Mouse (Mus musculus) lung, postnatal 10 days (tissue): ENCODE data around the gene Lemd1.
"Not testable (repeated sequence)": the region's sequence is repeated elsewhere in the genome, so short reads cannot be mapped to it uniquely, and the experiment has no call there.

Source experiments
- DNase-seq: peaks from one replicate; pipeline ENCODE4 v3.0.0; 2021

Lemd1 gene

DNA sequence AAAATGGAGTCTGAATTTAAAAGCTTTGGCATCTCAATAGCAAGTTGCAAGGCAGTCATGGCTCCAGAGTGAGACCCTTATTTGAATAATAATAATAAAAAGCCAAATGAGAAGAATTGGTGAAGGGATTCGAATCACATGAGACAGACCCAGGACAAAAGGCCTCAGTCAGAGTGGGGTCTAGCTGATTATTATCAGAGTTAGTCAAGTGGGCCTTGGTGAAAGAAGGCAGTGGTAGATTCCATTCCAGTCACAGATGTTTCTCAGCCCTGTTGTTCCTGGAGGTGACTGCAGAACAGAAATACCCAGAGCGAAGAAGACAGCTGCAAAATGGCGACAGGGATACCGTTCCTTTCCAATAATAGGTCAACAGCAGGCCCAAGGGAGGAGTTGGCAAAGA lies 72.4 kb downstream of the Lemd1 start:
- no peak for DNase-seq

DNA sequence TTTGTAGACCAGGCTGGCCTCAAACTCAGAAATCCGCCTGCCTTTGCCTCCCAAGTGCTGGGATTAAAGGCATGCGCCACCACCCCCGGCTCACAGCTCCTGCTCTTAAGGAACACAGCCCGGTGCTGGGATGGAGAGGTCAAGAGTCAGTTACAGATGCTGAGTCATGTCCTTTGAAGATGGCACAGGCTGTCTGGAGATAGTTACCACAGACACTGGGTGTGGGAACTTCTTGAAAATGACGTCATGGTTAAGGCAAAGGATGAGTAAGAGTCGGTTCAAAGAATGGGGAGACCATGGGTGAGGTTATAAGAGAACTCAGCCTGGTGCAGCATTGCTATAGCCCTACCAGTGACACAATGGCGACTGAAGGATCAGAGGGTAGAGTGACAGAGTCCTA lies 73.3 kb downstream of the Lemd1 start:
- DNase-seq = no peak

DNA sequence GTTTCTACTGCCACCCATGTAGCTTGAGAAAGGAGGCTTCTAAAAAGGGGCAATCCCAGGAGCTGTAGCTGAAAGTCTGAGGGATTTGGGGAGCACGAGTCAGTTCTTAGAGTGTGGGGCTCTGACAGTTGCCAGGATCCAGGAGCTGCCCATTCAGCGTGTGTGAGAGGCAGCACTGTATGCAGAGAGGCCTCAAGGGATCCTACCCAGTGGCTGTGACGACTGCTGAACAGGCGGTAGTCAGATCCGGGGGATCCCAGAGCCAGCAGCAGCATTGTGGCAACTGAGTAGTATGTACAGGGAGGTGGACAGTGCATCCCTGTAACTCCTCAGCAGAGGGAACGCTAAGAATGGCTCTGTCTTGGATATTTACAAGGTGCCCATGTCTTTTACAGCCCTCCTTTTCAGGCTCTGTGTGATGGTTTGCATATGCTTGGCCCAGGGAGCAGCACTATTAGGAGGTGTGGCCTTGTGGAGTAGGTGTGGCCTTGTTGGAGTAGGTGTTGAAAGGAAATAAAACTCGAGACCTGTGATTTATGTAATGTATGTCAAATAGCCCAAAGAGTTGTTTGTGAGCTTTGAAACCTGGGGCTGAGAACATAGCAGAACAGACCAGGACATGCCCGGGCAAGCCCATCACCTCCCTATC lies 74.1 kb downstream of the Lemd1 start:
- DNase-seq = peak; percentile 66

DNA sequence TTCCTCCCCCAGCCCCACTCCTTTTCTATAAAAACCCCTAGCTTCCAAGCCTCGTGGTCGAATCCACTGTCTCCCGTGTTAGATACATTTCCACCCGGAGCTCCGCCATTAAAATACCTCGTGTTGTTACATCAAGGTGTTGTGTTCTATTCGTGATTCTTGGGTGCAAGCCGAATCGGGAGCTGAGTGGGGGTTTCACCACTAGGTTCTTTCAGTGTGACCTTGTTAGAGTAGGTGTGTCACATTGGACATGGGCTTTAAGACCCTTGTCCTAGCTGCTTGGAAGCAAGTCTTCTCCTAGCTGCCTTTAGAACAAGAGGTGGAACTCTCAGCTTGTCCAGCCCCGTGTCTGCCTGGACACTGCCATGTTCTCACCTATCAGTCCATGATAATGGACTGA lies 74.7 kb downstream of the Lemd1 start:
- no peak for DNase-seq

DNA sequence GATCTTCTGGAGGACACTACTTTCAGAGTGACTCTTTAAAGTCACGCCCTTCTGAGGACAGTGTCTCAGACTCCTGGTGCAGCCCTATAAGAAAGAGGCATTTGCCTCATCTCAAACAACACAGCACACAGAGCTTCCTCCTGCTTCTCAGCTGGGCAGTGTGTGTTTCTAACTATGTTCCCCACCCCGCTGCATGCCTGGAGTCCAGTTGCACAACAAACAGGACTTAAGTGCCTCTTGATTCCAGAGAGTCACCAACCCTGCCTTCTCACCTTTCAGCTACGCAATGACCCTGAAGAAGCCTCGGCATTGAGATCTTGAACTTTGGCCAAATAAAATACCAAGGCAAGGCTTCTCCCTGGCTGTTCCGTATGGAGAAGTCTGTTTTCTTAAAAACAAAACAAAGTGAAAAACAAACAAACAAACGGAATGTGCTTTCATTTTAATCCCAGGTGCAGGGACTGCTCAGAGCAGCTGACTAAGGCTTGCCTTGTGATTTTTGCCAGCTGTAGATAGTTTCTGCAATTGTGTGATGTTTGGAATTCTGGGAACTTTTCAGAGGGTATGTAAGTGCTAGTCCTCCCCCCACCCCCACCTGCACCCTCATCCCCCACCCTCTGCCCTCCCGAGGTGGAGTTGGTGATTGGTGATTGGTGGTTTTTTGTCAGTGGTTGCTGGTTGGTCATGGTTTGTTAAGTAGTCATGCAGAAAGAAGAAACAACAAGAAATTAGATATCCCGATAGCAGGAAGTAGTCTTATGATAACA lies 75.7 kb downstream of the Lemd1 start:
- DNase-seq = peak; percentile 69

DNA sequence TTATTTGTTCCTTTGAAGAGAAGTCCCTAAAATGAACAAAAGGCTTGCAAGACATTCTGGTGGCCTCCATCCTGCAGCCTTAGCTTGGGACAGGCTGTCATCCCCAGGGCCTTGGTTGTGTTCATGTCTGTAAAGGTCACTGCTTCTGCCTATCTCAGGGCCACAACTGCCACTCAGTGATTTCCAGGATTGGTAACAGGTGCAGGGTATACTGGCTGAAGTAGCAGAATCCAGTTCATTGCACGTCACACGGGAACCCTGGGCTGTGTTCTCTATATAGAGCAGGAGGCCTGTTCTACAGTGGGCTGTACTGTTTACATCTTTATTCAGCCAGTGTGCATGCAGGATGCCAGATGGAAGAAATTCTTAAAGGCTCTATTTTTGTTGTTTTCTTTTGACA lies 76.7 kb downstream of the Lemd1 start:
- DNase-seq = no peak

DNA sequence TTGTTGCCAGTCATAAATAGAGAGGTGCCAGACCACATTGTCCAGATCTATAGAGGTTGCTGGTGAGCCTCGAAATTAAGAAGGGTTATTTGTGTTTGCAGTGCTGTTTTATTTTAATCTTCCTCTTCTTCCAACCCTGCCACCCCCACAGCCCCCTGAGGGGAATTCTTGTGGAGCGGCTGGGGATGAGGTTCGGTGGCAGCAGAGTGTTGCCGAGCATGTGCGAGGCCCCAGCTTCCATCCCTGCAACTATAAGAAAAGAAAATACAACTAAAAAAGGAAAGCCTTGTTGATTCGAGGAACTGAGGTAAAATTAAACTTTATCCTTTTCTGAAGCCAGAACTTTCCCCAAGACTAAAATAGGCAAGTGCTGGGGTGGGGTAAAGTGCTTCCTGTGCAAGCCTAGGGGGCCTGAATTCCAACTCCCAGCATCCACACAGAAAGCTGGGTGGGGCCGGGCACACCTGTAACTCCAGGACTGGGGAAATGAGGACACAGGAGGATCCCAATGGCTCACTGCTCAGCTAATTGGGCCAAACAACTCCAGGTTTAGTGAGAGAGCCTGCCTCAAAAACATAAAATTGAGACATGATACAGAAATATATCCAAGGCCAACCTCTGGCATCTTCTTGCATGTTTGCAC lies 77.3 kb downstream of the Lemd1 start:
- no peak for DNase-seq

DNA sequence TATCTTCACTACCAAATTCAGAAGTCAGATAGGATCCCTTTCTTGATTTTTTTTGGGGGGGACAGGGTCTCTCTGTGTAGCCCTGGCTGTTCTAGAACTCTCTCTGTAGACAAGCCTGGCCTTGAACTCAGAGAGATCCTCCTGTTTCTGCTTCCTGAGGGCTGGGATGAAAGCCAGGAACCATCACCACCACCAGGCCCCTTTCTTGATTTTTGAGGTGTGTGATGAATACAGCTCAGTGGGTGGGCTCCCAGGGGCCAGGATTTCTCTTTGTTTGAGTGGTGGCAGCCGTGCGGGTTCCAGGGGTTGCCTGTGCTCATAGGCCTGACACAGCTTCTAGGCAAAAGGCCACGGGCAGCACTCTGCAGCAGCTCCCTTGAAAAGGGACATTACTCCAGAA lies 80.0 kb downstream of the Lemd1 start:
- DNase-seq = no peak

DNA sequence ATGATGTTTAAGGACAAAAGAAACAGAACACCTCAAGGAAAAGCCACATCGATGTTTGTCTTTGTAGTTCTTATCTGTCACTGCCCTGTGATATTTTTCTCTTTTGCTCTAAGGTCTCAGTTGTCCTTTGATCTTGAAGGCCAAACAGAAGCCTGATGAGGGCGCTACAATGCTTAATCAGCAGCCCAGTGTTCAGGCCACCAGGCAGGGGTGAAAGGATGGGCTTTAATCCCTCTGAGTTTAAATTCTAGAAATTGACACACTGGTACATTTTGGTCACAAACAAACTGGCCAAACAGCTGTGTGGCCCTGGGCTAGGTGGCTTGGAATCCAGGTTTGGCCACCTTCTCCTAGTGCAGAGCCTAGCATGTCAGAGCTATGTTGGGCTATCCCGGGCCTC lies 85.5 kb downstream of the Lemd1 start:
- no peak for DNase-seq

DNA sequence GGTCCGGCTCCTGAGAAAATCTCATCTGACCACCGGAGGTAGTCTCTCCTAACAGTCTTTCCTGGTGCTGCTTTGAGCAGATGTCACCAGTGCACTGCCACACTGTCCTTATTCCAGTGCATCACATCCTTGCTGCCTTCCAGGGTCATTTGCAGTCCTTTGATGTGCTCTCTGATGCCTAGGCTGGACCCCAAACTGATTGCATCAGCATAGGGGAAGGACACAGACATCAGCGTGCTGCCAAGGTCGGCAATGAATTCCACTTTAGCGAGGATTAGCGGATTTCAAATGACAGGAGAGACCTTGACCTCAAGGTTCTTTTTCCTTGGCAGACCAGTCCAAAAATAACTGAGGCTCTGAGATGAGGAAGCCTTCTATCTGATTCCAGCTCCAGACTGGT lies 85.9 kb downstream of the Lemd1 start:
- DNase-seq = no peak

DNA sequence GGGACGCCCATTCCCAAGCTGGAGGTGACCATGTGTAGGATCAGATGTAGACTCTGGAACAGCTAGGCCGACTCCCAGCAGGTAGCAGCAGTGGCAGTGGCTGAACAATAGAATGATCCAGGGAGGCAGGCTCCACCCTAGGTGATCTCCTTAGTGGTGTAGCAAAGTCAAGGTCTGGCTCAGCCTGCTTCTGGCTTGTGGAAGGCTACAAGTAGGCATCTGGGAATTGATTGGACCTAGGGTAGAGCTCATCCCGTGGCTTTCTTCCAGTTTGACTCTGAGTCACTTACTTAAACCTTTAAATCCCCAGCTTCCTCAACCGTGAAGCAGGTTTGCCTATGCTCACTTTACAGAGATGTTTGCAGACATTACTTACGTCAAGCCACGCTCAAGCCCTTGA lies 89.4 kb downstream of the Lemd1 start:
- not testable (repeated sequence) for DNase-seq

DNA sequence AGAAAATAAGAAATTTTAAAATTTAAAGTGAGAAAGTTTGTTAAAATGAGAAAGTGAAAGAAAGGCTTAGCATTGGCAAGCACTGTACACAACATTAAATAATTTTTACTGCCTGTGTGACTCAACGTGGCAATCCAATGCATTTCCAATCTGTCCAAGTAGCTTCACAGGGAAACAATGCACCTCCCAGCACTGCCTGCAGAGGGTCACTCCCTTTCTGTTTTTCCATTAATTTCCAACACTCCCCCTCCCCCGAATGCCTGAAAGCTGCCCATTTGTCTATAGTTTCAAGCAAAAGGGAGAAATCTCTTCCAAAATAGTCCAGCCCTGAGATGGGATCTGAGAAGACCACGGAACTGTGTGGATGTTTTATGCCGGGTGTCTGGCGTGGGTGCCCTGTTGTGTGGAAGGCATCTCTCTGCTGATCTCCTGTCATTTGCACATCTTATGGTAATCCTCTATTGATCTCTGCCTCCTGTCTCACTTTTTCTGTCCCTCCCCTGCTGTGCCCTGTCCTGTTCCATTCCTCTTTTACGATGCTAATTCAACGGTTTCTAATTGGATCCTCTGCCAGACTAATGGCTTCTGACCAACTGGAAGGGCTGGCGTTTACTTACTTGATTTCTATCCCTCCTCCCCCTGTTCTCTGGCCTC lies 90.4 kb downstream of the Lemd1 start:
- no peak for DNase-seq

DNA sequence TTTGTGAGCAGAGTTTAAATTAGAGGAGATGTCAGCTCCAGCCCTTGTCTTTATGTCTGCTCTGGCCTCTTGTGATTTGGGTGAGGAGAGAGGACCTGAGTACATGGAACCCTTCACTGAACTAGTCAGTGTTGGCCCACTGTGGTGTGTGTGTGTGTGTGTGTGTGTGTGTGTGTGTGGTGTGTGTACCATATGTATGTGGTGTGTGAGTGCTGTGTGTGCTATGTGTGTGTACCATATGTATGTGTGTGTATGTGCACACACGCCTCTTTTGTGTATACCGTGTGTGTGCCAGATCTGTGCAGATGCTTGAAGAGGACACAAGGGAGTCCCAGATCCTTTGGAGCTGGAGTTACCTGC lies 90.9 kb downstream of the Lemd1 start:
- no peak for DNase-seq

DNA sequence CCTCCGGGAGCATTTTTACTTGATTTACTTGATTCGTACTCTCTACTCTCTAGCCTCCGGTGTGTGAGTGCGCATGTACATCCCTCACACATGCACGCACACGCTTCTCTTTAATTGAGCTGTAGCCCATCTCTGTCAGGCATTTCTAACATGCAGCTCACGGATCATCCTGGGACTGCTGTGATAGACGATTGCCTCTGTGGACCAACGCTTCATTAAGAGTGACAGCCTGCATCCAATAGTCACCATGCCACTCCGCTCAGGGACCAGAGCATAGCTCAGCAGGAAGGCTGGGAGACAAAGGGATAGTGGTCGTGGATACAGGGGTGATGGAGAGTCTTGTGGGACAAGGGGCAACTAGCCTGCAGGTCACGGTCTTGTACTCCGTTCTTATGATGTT lies 91.8 kb downstream of the Lemd1 start:
- no peak for DNase-seq

DNA sequence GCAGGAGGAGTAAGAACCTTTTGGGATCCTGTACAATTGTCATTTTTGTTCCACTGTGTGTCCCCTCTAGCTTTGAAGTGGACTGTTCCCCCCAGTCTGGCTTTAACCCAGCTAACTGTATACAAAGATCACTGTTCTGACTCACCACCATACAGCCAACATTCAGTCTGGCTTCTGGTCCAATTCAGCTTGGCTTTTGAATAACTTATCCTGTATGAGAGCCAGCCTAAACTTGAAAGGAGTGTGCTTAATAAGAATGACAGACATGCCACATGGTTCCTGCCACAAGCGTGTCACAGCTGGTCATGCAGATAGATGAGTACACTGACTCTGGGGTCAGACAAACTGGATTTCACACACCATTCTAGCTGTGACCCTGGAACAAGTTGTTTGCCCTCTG lies 95.5 kb downstream of the Lemd1 start:
- DNase-seq = peak; percentile 39

DNA sequence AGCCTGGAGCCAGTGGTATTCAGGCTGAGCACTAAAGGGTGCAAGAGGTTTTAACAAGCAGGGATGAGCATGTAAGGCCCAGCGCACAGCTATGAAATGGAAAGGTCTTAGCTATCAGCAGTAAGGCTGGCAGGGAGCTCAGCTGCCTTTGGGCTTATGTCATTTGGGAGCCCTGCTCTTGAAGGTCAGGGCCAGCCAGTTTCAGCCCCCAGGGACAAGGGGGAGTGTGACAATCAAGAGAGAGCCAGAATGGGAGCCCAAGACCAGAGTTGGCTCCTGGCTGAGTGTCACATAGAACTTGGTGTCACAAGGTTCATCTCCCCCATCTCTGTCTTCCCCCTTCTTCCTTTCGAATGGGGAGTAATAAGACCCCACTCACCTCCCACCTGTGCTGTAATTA lies 96.2 kb downstream of the Lemd1 start:
- DNase-seq = no peak

DNA sequence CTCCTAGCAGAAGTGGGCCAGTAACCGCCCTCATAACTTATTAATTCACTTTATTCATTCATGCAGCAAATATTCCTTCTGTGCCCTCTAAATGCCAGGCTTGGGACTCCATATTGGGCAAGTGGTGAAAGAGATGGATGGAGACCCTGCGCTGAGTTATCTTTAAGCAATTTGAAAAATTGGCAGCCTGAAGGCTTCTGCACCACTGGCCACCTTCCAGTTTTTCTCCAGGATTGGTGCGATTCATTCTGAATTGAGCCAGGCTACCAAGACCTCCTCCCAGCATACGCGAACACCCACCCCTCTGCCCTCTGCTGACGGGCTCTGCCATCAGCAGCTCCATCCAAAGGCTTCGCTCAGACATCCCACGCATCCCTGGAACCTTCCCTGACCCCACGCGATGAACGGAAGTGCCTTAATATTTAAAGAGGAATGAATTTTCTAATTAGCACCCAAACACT lies 96.8 kb downstream of the Lemd1 start:
- peak; percentile 47 for DNase-seq

DNA sequence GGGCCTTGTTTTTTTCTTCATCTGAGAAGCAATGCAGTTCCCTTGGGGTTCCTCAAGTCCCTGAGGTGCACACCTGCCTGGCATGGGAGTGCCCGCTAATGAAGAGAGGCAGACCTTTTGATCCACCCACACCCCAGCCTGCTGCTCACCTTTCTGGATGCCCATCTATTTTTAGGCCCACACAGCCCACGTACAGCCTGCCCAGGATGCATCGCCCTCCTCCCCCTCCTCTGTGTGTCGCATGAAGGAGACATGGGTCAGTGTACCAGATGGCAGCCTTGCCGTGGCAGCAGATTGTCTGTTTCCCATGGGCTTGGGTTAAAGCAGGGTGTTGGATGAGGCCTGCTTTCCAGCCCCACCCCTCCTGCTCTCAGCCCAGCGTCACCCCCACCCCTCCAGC lies 98.7 kb downstream of the Lemd1 start:
- peak; percentile 47 for DNase-seq

DNA sequence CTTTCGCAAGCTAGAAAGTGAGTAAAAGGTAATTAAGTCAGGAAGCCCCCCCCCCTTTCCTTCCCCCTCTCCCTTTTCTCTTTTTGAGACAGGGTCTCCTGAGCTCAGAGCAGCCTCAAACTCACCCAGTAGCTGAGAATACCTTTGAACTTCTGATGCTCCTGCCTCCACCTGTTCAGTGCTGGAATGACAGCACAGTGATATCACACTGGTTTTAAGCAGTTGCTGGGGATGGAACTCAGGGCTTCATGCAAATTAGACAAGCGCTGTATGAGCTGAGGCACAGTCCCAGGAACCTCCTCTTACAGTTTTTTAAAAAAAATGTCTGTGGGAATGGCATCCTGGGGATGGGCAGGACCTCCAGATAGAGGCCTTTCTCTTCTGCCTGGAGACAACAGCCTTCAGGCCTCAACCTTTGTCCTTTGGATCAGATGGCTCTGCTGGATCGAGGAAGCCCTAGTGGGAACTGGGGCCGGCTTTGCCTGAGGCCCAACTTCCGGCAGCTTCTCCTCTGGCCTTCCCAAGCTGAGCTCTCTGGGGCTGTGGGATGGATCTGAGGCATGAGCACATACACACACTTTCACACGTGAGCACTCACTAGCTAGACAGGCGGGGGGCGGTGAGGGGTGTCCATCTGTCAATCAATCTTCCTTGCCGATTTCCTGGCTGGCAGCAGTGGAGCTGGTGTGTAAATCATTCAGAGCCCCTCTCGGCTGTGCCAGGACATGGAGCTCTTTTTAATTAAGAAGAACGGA lies 99.9 kb downstream of the Lemd1 start:
- DNase-seq = peak; percentile 26

DNA sequence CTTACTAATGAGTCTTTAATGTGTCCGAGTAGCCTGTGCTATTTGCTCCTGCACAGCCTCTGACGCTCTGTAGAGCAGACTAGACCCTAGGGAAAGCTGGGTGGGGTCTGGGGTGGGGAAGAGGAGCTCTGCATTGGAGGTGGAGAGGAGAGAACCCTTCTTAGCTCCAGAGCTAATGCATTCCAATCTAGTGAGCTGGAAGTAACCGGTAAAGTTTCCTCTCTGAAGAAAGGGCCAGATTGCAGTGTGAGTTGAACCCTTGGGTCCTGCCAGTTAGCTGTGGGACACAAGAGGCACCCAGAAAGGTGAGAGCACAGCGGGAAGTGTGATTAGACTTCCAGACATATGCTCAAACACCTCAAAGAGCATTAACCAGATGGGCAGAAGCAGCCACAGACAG lies 100.5 kb downstream of the Lemd1 start:
- no peak for DNase-seq

DNA sequence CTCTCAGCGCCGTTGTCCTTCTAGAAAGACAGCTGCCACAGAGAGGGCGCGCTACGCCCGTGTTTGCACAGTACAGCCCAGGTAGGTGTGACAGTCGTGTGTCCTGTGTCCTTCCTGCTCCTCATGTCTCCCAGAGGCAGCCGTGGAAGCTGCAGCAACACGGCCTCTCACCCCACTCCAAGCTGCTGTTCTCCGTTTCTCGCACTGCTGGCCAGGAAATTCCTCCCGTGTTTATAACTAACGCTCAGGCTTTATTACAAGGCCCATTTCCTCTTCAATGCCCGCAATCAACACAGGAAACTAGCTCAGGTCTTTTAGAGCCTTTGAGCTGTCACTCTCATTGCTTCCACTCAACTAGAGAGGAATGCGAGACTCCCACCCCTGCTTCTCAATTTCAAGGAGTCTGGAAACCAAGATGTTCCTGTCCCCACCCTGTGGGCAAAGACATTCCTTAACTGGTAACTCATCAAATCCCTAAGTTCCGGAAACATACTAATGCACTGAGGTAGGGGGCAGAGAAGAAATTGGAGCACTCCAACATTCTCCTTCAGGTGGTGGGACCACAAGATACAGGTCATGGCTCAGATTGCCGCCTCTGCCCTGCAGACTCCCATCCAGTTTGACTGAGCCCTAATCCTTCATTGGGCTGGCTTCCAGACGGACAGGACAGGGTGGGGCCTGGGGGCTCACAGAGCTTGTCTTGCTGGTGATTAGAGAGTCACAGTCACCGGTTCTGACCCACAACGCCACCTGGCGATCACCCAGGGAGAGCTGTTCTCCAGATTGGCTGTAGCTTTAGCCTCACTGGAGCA lies 101.3 kb downstream of the Lemd1 start:
- DNase-seq = peak; percentile 74

DNA sequence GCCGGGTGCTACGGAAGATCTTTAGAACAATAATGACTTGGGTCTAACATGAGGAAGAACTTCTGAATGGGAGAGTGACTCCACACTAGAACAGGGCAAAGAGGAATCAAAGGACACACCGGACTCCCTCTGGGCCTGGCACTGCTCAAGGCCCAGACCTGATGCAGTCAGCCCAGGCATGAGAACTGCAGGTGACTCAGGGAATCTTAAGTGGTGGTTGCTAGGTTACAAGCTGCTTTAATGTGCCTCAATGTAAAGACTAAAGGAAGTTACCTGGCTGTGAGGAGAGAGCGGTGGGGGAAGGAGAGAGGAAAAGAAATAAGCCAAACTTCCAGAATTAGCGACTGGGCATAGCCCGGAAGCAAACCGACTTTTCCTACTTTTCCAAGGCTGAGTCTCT lies 104.3 kb downstream of the Lemd1 start:
- no peak for DNase-seq
